Mouse (Mus musculus): ENCODE measurements around the gene Xpot.

GRCm38 (mm10) chr10:121625006-121625405 is 1.1 kb downstream of the Xpot start:
- TF ChIP-seq POLR2AphosphoS2 (IDR thresholded peaks at IDR 0.05; ENCODE audit: insufficient read length, low read depth) (no peak), POLR2A (IDR thresholded peaks at IDR 0.05; ENCODE audit: insufficient read length, low read depth) (no peak), USF1 (IDR thresholded peaks at IDR 0.05; ENCODE audit: low read depth) (no peak), E2F4 (IDR thresholded peaks at IDR 0.05; ENCODE audit: insufficient read depth) (no peak), MAX (IDR thresholded peaks at IDR 0.05; ENCODE audit: low read depth) (no peak), MYOD1 (IDR thresholded peaks at IDR 0.05; ENCODE audit: control insufficient read depth in 1 of 3, insufficient read length in 2 of 3, low read depth in 2 of 3) (no peak), REST (IDR thresholded peaks at IDR 0.05; ENCODE audit: insufficient read depth, insufficient read length) (no peak), MYOG (IDR thresholded peaks at IDR 0.05; ENCODE audit: control insufficient read depth in 1 of 3, insufficient read depth in 1 of 3, insufficient read length in 2 of 3, low read depth in 2 of 3) (no peak), TCF12 (IDR thresholded peaks at IDR 0.05; ENCODE audit: insufficient read depth, poor library complexity, severe bottlenecking) (no peak), CEBPB (IDR thresholded peaks at IDR 0.05; ENCODE audit: insufficient read depth, poor library complexity, severe bottlenecking) (no peak)

Data from myocyte (in vitro differentiated cells).